In the genomic region with DNA sequence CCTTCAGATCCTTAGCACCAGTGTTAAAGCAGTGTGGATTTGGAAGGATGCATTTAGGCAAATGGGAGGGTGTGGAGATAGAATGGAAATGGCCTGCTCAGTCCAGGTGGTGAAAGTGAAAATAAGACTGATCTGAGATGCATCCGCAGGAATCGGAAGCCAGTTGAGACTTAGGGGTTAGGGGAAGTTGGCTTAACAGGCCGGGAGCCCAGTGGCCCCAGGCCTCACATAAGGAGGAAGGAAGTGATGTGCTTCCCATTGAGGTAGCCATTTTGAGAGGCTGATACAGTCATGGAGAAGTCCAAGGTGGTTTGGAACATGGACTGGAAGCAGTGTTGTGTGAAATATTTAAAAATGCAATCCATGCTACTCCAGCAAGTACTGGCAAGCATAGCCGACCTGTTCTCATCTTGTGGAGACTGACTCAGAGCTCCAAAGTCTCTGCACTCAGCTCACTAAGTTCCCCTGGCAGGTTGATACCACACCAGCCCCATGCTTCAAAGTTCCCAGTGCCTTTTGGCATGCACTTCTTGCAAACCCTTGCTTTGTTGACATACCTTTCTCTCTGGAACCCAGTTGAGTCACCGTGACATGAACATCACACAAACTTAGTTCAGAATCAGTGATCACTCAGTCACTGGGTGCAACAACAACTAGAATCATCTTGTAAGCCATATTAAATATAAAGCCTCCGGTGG, we compare ENCODE assay signal across 24 mouse cellular contexts. TPM values are rescaled to one million over a fixed set of nuclear protein-coding genes. Genes with fewer than 3 reads are reported as not detected.
DNase-seq lines count a peak whose midpoint lies in the region; ATAC-seq and TF ChIP-seq lines count a peak whose summit lies in the region.
"Had no signal": no experiment of that assay in that cellular context is flagged by ENCODE, and none has a peak within 500 bp of the region (broad histone marks: within the 10 kb centered on the region; RNA-seq: fewer than 3 reads in every experiment).

No protein-coding gene starts in this region.

- H3K36me3 ChIP-seq in liver, postnatal 0 days (replicated peaks; ENCODE audit: insufficient read depth, low read length) = peaks cover 9% of the 10 kb centered on the region
- no peaks in the 10 kb centered on the region for H3K36me3 ChIP-seq in stomach, embryonic 16.5 days (ENCODE audit: control insufficient read depth, insufficient read depth, low read length)
- H3K36me3 ChIP-seq in intestine, embryonic 16.5 days (ENCODE audit: control insufficient read depth, insufficient read depth, low read length) = no peaks in the 10 kb centered on the region; the same call in 1 of the 2 replicates
- H3K36me3 ChIP-seq: limb, embryonic 15.5 days; neural tube, embryonic 12.5 days had no signal

- H3K27me3 ChIP-seq in liver, postnatal 0 days (ENCODE audit: insufficient read depth, low read length) = no peaks in the 10 kb centered on the region
- H3K27me3 ChIP-seq in stomach, embryonic 16.5 days (ENCODE audit: control insufficient read depth, insufficient read depth, low read length) = no peaks in the 10 kb centered on the region
- H3K27me3 ChIP-seq in intestine, embryonic 16.5 days (replicated peaks; ENCODE audit: control insufficient read depth, insufficient read depth, low read length) = no peaks in the 10 kb centered on the region
- H3K27me3 ChIP-seq: heart, embryonic 15.5 days; hindbrain, embryonic 15.5 days; limb, embryonic 15.5 days; neural tube, embryonic 12.5 days had no signal

- peaks cover 35% of the 10 kb centered on the region for H3K4me1 ChIP-seq in liver, postnatal 0 days (ENCODE audit: insufficient read depth)
- no peaks in the 10 kb centered on the region for H3K4me1 ChIP-seq in stomach, embryonic 16.5 days (ENCODE audit: control insufficient read depth, insufficient read depth, low read length)
- H3K4me1 ChIP-seq in intestine, embryonic 16.5 days (ENCODE audit: control insufficient read depth, insufficient read depth, low read length) = peaks cover 14% of the 10 kb centered on the region; the same call in 1 of the 2 replicates
- H3K4me1 ChIP-seq: heart, embryonic 15.5 days had no signal

- no peak for TF ChIP-seq EP300 in liver, postnatal 0 days (IDR thresholded peaks at IDR 0.05; ENCODE audit: low read depth)

- H3K9ac ChIP-seq in liver, postnatal 0 days (replicated peaks) = no peak overlapping the region
- H3K9ac ChIP-seq in stomach, embryonic 16.5 days (ENCODE audit: low read length) = no peak overlapping the region
- H3K9ac ChIP-seq in intestine, embryonic 16.5 days (ENCODE audit: low read depth, low read length) = no peak overlapping the region
- H3K9ac ChIP-seq: heart, embryonic 15.5 days; hindbrain, embryonic 15.5 days; limb, embryonic 15.5 days; neural tube, embryonic 12.5 days had no signal

- H3K9me3 ChIP-seq in liver, postnatal 0 days (ENCODE audit: low read length) = no peaks in the 10 kb centered on the region
- no peaks in the 10 kb centered on the region for H3K9me3 ChIP-seq in stomach, embryonic 16.5 days (replicated peaks; ENCODE audit: control insufficient read depth, low read length)
- H3K9me3 ChIP-seq in intestine, embryonic 16.5 days (ENCODE audit: control insufficient read depth, low read length) = no peaks in the 10 kb centered on the region
- H3K9me3 ChIP-seq: forebrain, embryonic 10.5 days; heart, embryonic 15.5 days; hindbrain, embryonic 15.5 days; limb, embryonic 15.5 days; neural tube, embryonic 12.5 days had no signal

- peak overlapping the region; percentile 44 for H3K4me2 ChIP-seq in liver, postnatal 0 days (ENCODE audit: low read depth, low read length)
- no peak overlapping the region for H3K4me2 ChIP-seq in stomach, embryonic 16.5 days (ENCODE audit: low read depth, low read length)
- H3K4me2 ChIP-seq in intestine, embryonic 16.5 days (ENCODE audit: low read depth, low read length) = no peak overlapping the region
- H3K4me2 ChIP-seq: heart, embryonic 15.5 days; hindbrain, embryonic 15.5 days; limb, embryonic 15.5 days; neural tube, embryonic 12.5 days had no signal

- intact Hi-C loops in left cerebral cortex, postnatal 36 days (cut with DNase I) = no loop called here

- 0 out of 2 replicates have a peak, but pooled peaks have one; percentile 46 for ATAC-seq in erythroid progenitor cell, adult 5-6 weeks (replicated peaks; ENCODE audit: low FRiP score, poor library complexity, severe bottlenecking)
- peak; percentile 54 for ATAC-seq in liver, postnatal 0 days
- ATAC-seq in stomach, embryonic 16.5 days (ENCODE audit: insufficient read depth, low FRiP score) = no peak
- ATAC-seq in intestine, embryonic 16.5 days = no peak
- ATAC-seq: forebrain, embryonic 16.5 days had no signal

- peak overlapping the region; percentile 87 for H3K27ac ChIP-seq in liver, postnatal 0 days (ENCODE audit: low read depth)
- peak overlapping the region; percentile 39; the same call in 1 of the 2 replicates for H3K27ac ChIP-seq in stomach, embryonic 16.5 days (ENCODE audit: low read length)
- H3K27ac ChIP-seq in intestine, embryonic 16.5 days (ENCODE audit: low read length) = no peak overlapping the region
- H3K27ac ChIP-seq: forebrain, embryonic 10.5 days; heart, embryonic 15.5 days; hindbrain, embryonic 15.5 days; limb, embryonic 15.5 days; neural tube, embryonic 12.5 days had no signal

- WGBS in liver, postnatal 0 days (ENCODE audit: insufficient replicate concordance) = 61% methylated on average over 6 of the region's 6 CpGs
- WGBS in stomach, embryonic 16.5 days = 78% methylated on average over 6 of the region's 6 CpGs
- WGBS in intestine, embryonic 16.5 days = 88% methylated on average over 6 of the region's 6 CpGs

- DNase-seq in urinary bladder, postnatal 14 days (ENCODE audit: low spot score) = peak; percentile 58
- no peak for DNase-seq in urinary bladder, postnatal 4 days (ENCODE audit: low spot score in 2 of 2)
- no peak for DNase-seq in liver, postnatal 0 days
- DNase-seq in heart, adult 11 months = no peak
- no peak for DNase-seq in left cerebral cortex, postnatal 36 days (ENCODE audit: low spot score in 2 of 2)
- DNase-seq: adrenal gland, postnatal 10 days; cerebellum, adult 8-10 months; cerebellum, postnatal 36 days; gastrocnemius, postnatal 36 days; heart, postnatal 36 days; kidney, adult 9 months; kidney, postnatal 36 days; midbrain, embryonic 14.5 days; right cerebral cortex, postnatal 25 days; thymus, postnatal 36 days had no signal

- no peak overlapping the region for H3K4me3 ChIP-seq in liver, postnatal 0 days (ENCODE audit: low read depth, low read length)
- no peak overlapping the region for H3K4me3 ChIP-seq in stomach, embryonic 16.5 days (replicated peaks; ENCODE audit: low read length)
- H3K4me3 ChIP-seq in intestine, embryonic 16.5 days (ENCODE audit: low read length) = no peak overlapping the region
- H3K4me3 ChIP-seq: forebrain, embryonic 10.5 days; heart, embryonic 15.5 days; hindbrain, embryonic 15.5 days; limb, embryonic 15.5 days; neural tube, embryonic 12.5 days had no signal

- no peak for TF ChIP-seq CTCF in liver, postnatal 0 days (IDR thresholded peaks at IDR 0.05; ENCODE audit: low read depth)

RNA-seq across cellular contexts. Expression of gene Hacd2, which starts 25.2 kb away (rescaled TPM):
- total RNA-seq in erythroid progenitor cell, adult 5-6 weeks (2015; ENCODE audit: low replicate concordance) = 29.9 and 46.5 TPM in 2 replicates
- 3.0 and 5.6 TPM in 2 replicates for total RNA-seq in erythroid progenitor cell, adult 5-6 weeks (2017; ENCODE audit: low replicate concordance)
- polyA plus RNA-seq in liver, postnatal 0 days (2015; fragmentation: Nextera tagmentation; extraction: Ambion mirVana) = 138 and 154 TPM in 2 replicates
- 106 and 112 TPM in 2 replicates for polyA plus RNA-seq in stomach, embryonic 16.5 days (2015; fragmentation: Nextera tagmentation; extraction: Ambion mirVana)
- polyA plus RNA-seq in intestine, embryonic 16.5 days (2015; fragmentation: Nextera tagmentation; extraction: Ambion mirVana) = 103 TPM in 2 replicates
- 10 to 100 TPM; 25.4 to 32.5 TPM for total RNA-seq in left cerebral cortex, postnatal 36 days (2021)

Comparison
In these comparisons a context has a peak if more than half of its experiments do, and no peak if none do; other contexts are left out.
1. ATAC-seq: peak in erythroid progenitor cell, adult 5-6 weeks (single experiment) and liver, postnatal 0 days (single experiment); none in stomach, embryonic 16.5 days (single experiment) and intestine, embryonic 16.5 days (single experiment).